Mouse (Mus musculus): ENCODE measurements at regions not wholly inside any gene's neighbourhood (a gene's known extent, or its start where the extent isn't known, plus 50 kb on each side); places are given as distances from the start of the nearest gene placed in this dataset.

GRCm38 (mm10) chr4:124509695-124510094 is 100.9 kb downstream of the 3100002H09Rik start:
- peaks cover 9% of the 10 kb centered on the region for H3K4me1 ChIP-seq (ENCODE audit: control insufficient read depth, insufficient read depth, low read depth, low read length)

GRCm38 (mm10) chr4:124506083-124506647 is 104.4 kb downstream of the 3100002H09Rik start:
- WGBS, result 22% methylated on average over 10 of the region's 10 CpGs
- Histone ChIP-seq H3K4me3 (ENCODE audit: low read length) (no peak overlapping the region), H3K4me2 (ENCODE audit: low read length) (peak overlapping the region; percentile 5; the same call in 1 of the 2 replicates), H3K9me3 (ENCODE audit: control insufficient read depth, low read length) (no peaks in the 10 kb centered on the region), H3K27me3 (replicated peaks; ENCODE audit: control insufficient read depth, insufficient read depth, low read length) (peaks cover 7% of the 10 kb centered on the region), H3K9ac (ENCODE audit: low read depth, low read length) (no peak overlapping the region), H3K27ac (ENCODE audit: low read depth, low read length) (no peak overlapping the region), H3K36me3 (ENCODE audit: control insufficient read depth, insufficient read depth, low read length) (no peaks in the 10 kb centered on the region), H3K4me1 (ENCODE audit: control insufficient read depth, insufficient read depth, low read depth, low read length) (peaks cover 9% of the 10 kb centered on the region)
- peak; percentile 73; the same call in 1 of the 2 replicates for ATAC-seq

More at GRCm38 (mm10) chr4:124509695-124510094, 100.9 kb downstream of the 3100002H09Rik start:
- WGBS, result 45% methylated on average over 5 of the region's 5 CpGs
- Histone ChIP-seq H3K36me3 (ENCODE audit: control insufficient read depth, insufficient read depth, low read length) (no peaks in the 10 kb centered on the region), H3K9ac (ENCODE audit: low read depth, low read length) (no peak overlapping the region), H3K27me3 (replicated peaks; ENCODE audit: control insufficient read depth, insufficient read depth, low read length) (peaks cover 2% of the 10 kb centered on the region), H3K4me2 (ENCODE audit: low read length) (no peak overlapping the region), H3K9me3 (ENCODE audit: control insufficient read depth, low read length) (no peaks in the 10 kb centered on the region), H3K27ac (ENCODE audit: low read depth, low read length) (no peak overlapping the region), H3K4me3 (ENCODE audit: low read length) (no peak overlapping the region)
- no peak for ATAC-seq

- Histone ChIP-seq H3K36me3 (ENCODE audit: control insufficient read depth, insufficient read depth, low read length) (no peaks in the 10 kb centered on the region), H3K27me3 (replicated peaks; ENCODE audit: control insufficient read depth, insufficient read depth, low read length) (peaks cover 7% of the 10 kb centered on the region; the same call in 1 of the 2 replicates), H3K4me2 (ENCODE audit: low read length) (no peak overlapping the region), H3K27ac (ENCODE audit: low read depth, low read length) (no peak overlapping the region), H3K4me1 (ENCODE audit: control insufficient read depth, insufficient read depth, low read depth, low read length) (peaks cover 6% of the 10 kb centered on the region), H3K4me3 (ENCODE audit: low read length) (no peak overlapping the region), H3K9me3 (ENCODE audit: control insufficient read depth, low read length) (no peaks in the 10 kb centered on the region), H3K9ac (ENCODE audit: low read depth, low read length) (no peak overlapping the region)
- ATAC-seq, result no peak
- WGBS, result 74% methylated on average over 5 of the region's 5 CpGs
Measured at GRCm38 (mm10) chr4:124501785-124502184, 108.8 kb downstream of the 3100002H09Rik start.

GRCm38 (mm10) chr4:124498043-124498442 is 112.6 kb downstream of the 3100002H09Rik start:
- ATAC-seq, result no peak
- Histone ChIP-seq H3K4me1 (ENCODE audit: control insufficient read depth, insufficient read depth, low read depth, low read length) (no peaks in the 10 kb centered on the region; the same call in 1 of the 2 replicates), H3K36me3 (ENCODE audit: control insufficient read depth, insufficient read depth, low read length) (no peaks in the 10 kb centered on the region), H3K4me3 (ENCODE audit: low read length) (no peak overlapping the region), H3K4me2 (ENCODE audit: low read length) (peak overlapping the region; percentile 34), H3K27ac (ENCODE audit: low read depth, low read length) (no peak overlapping the region), H3K9me3 (ENCODE audit: control insufficient read depth, low read length) (no peaks in the 10 kb centered on the region), H3K27me3 (replicated peaks; ENCODE audit: control insufficient read depth, insufficient read depth, low read length) (peaks cover 7% of the 10 kb centered on the region; the same call in 1 of the 2 replicates), H3K9ac (ENCODE audit: low read depth, low read length) (no peak overlapping the region)
- 36% methylated on average over 16 of the region's 16 CpGs for WGBS

GRCm38 (mm10) chr4:124485941-124486581 is 124.5 kb downstream of the 3100002H09Rik start:
- Histone ChIP-seq H3K9ac (ENCODE audit: low read depth, low read length) (no peak overlapping the region), H3K36me3 (ENCODE audit: control insufficient read depth, insufficient read depth, low read length) (no peaks in the 10 kb centered on the region), H3K4me1 (ENCODE audit: control insufficient read depth, insufficient read depth, low read depth, low read length) (peaks cover 7% of the 10 kb centered on the region), H3K27me3 (replicated peaks; ENCODE audit: control insufficient read depth, insufficient read depth, low read length) (peaks cover 16% of the 10 kb centered on the region; the same call in 1 of the 2 replicates), H3K27ac (ENCODE audit: low read depth, low read length) (no peak overlapping the region), H3K4me3 (ENCODE audit: low read length) (no peak overlapping the region), H3K4me2 (ENCODE audit: low read length) (no peak overlapping the region), H3K9me3 (ENCODE audit: control insufficient read depth, low read length) (peaks cover 7% of the 10 kb centered on the region)
- ATAC-seq, result peak; percentile 65
- WGBS, result 5% methylated on average over 12 of the region's 12 CpGs

GRCm38 (mm10) chr4:124484613-124485586 is 125.7 kb downstream of the 3100002H09Rik start:
- peak; percentile 79 for ATAC-seq
- H3K9ac ChIP-seq (ENCODE audit: low read depth, low read length), result no peak overlapping the region
- no peak overlapping the region for H3K4me3 ChIP-seq (ENCODE audit: low read length)
- no peak overlapping the region for H3K27ac ChIP-seq (ENCODE audit: low read depth, low read length)
- peak overlapping the region; percentile 22 for H3K4me2 ChIP-seq (ENCODE audit: low read length)
- peaks cover 7% of the 10 kb centered on the region for H3K4me1 ChIP-seq (ENCODE audit: control insufficient read depth, insufficient read depth, low read depth, low read length)
- H3K27me3 ChIP-seq (replicated peaks; ENCODE audit: control insufficient read depth, insufficient read depth, low read length), result peaks cover 16% of the 10 kb centered on the region
- H3K36me3 ChIP-seq (ENCODE audit: control insufficient read depth, insufficient read depth, low read length), result no peaks in the 10 kb centered on the region
- WGBS, result 25% methylated on average over 19 of the region's 19 CpGs
- H3K9me3 ChIP-seq (ENCODE audit: control insufficient read depth, low read length), result peaks cover 7% of the 10 kb centered on the region

- no peaks in the 10 kb centered on the region for H3K9me3 ChIP-seq (ENCODE audit: control insufficient read depth, low read length)
- 4% methylated on average over 21 of the region's 22 CpGs for WGBS
- no peak for ATAC-seq
- H3K4me3 ChIP-seq (ENCODE audit: low read length), result peak overlapping the region; percentile 17; the same call in 1 of the 2 replicates
- H3K27ac ChIP-seq (ENCODE audit: low read depth, low read length), result no peak overlapping the region
- H3K4me1 ChIP-seq (ENCODE audit: control insufficient read depth, insufficient read depth, low read depth, low read length), result peaks cover 11% of the 10 kb centered on the region; the same call in 1 of the 2 replicates
- H3K27me3 ChIP-seq (replicated peaks; ENCODE audit: control insufficient read depth, insufficient read depth, low read length), result peaks cover 27% of the 10 kb centered on the region
- H3K4me2 ChIP-seq (ENCODE audit: low read length), result peak overlapping the region; percentile 47
- no peaks in the 10 kb centered on the region for H3K36me3 ChIP-seq (ENCODE audit: control insufficient read depth, insufficient read depth, low read length)
- H3K9ac ChIP-seq (ENCODE audit: low read depth, low read length), result 0 out of 2 replicates have a peak overlapping the region, but pooled peaks have one; percentile 48
Measured at GRCm38 (mm10) chr4:124477870-124478301, 132.7 kb downstream of the 3100002H09Rik start.

- H3K4me3 ChIP-seq (ENCODE audit: low read length), result peak overlapping the region; percentile 17
- H3K27me3 ChIP-seq (replicated peaks; ENCODE audit: control insufficient read depth, insufficient read depth, low read length), result peaks cover 27% of the 10 kb centered on the region
Measured at GRCm38 (mm10) chr4:124477359-124477868, 133.2 kb downstream of the 3100002H09Rik start.

More at GRCm38 (mm10) chr4:124477359-124477868, 133.2 kb downstream of the 3100002H09Rik start:
- Histone ChIP-seq H3K9me3 (ENCODE audit: control insufficient read depth, low read length) (no peaks in the 10 kb centered on the region), H3K27ac (ENCODE audit: low read depth, low read length) (no peak overlapping the region), H3K9ac (ENCODE audit: low read depth, low read length) (peak overlapping the region; percentile 48; the same call in 1 of the 2 replicates), H3K4me1 (ENCODE audit: control insufficient read depth, insufficient read depth, low read depth, low read length) (peaks cover 11% of the 10 kb centered on the region; the same call in 1 of the 2 replicates), H3K36me3 (ENCODE audit: control insufficient read depth, insufficient read depth, low read length) (no peaks in the 10 kb centered on the region), H3K4me2 (ENCODE audit: low read length) (peak overlapping the region; percentile 47)
- ATAC-seq, result peak; percentile 65
- 7% methylated on average over 14 of the region's 14 CpGs for WGBS

All from hindbrain, embryonic 16.5 days (tissue).